Mouse (Mus musculus): ENCODE data around the gene Lemd1. TPM values are rescaled to one million over a fixed set of nuclear protein-coding genes. Genes with fewer than 3 reads are reported as not detected.

Lemd1 gene
- polyA plus RNA-seq, 1 experiment from 2014 or later = 1.2 TPM

- peaks cover 26% of the 10 kb centered on the region for H3K4me1 ChIP-seq (replicated peaks)
- 10% methylated on average over 12 of the region's 12 CpGs for WGBS
- ATAC-seq (ENCODE audit: insufficient number of reproducible peaks, insufficient read depth, low FRiP score, low TSS enrichment, low read depth) = no peak
- H3K36me3 ChIP-seq = no peaks in the 10 kb centered on the region
- peak overlapping the region; percentile 45 for H3K4me2 ChIP-seq
- H3K9ac ChIP-seq (replicated peaks) = no peak overlapping the region
- H3K4me3 ChIP-seq (replicated peaks) = peak overlapping the region; percentile 17
- no peaks in the 10 kb centered on the region for H3K9me3 ChIP-seq
- no peak overlapping the region for H3K27ac ChIP-seq
- peaks cover 40% of the 10 kb centered on the region for H3K27me3 ChIP-seq
These were observed 23.0 kb upstream of the Lemd1 start for GRCm38 (mm10) chr1:132168115-132168767.

DNA sequence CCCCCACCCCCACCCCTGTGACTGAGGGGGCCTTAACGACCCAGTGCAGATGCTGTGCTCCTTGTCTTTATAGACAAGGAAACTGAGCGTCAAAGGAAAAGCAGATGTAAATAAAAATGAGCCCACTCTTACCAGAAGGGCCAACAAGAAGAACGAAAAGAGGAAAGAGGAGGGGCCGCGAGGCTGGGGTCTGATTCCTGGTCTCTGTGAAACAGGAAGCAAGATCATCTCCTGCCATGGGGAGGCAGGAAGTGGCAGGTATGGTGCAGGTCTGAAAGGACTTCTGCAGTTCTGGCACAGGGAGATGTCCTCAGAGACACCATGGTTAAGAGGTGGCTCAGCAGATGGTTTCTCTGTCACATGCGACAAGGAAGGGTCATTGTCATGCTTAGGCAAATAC lies 20.5 kb upstream of the Lemd1 start:
- no peak overlapping the region for H3K4me2 ChIP-seq
- peaks cover 26% of the 10 kb centered on the region for H3K4me1 ChIP-seq (replicated peaks)
- 35% methylated on average over 6 of the region's 6 CpGs for WGBS
- H3K4me3 ChIP-seq (replicated peaks) = no peak overlapping the region
- H3K36me3 ChIP-seq = no peaks in the 10 kb centered on the region
- no peak overlapping the region for H3K9ac ChIP-seq (replicated peaks)
- H3K9me3 ChIP-seq = no peaks in the 10 kb centered on the region
- H3K27ac ChIP-seq = no peak overlapping the region
- peaks cover 31% of the 10 kb centered on the region for H3K27me3 ChIP-seq
- ATAC-seq (ENCODE audit: insufficient number of reproducible peaks, insufficient read depth, low FRiP score, low TSS enrichment, low read depth) = no peak

GRCm38 (mm10) chr1:132171619-132172018 lies 19.6 kb upstream of the Lemd1 start:
- no peak overlapping the region for H3K9ac ChIP-seq (replicated peaks)
- no peaks in the 10 kb centered on the region for H3K36me3 ChIP-seq
- peaks cover 31% of the 10 kb centered on the region for H3K27me3 ChIP-seq
- no peak for ATAC-seq (ENCODE audit: insufficient number of reproducible peaks, insufficient read depth, low FRiP score, low TSS enrichment, low read depth)
- 0% methylated on average over 1 of the region's 2 CpGs for WGBS
- no peak overlapping the region for H3K4me3 ChIP-seq (replicated peaks)
- no peak overlapping the region for H3K4me2 ChIP-seq
- no peak overlapping the region for H3K27ac ChIP-seq
- no peaks in the 10 kb centered on the region for H3K9me3 ChIP-seq
- H3K4me1 ChIP-seq (replicated peaks) = peaks cover 26% of the 10 kb centered on the region

- Histone ChIP-seq H3K36me3 (no peaks in the 10 kb centered on the region), H3K4me3 (replicated peaks) (no peak overlapping the region), H3K9me3 (no peaks in the 10 kb centered on the region), H3K9ac (replicated peaks) (no peak overlapping the region), H3K4me1 (replicated peaks) (peaks cover 17% of the 10 kb centered on the region), H3K27me3 (peaks cover 50% of the 10 kb centered on the region), H3K4me2 (no peak overlapping the region), H3K27ac (no peak overlapping the region)
- WGBS = 79% methylated on average over 4 of the region's 4 CpGs
- ATAC-seq (ENCODE audit: insufficient number of reproducible peaks, insufficient read depth, low FRiP score, low TSS enrichment, low read depth) = no peak
These were observed 4.9 kb upstream of the Lemd1 start for GRCm38 (mm10) chr1:132186303-132186702.

DNA sequence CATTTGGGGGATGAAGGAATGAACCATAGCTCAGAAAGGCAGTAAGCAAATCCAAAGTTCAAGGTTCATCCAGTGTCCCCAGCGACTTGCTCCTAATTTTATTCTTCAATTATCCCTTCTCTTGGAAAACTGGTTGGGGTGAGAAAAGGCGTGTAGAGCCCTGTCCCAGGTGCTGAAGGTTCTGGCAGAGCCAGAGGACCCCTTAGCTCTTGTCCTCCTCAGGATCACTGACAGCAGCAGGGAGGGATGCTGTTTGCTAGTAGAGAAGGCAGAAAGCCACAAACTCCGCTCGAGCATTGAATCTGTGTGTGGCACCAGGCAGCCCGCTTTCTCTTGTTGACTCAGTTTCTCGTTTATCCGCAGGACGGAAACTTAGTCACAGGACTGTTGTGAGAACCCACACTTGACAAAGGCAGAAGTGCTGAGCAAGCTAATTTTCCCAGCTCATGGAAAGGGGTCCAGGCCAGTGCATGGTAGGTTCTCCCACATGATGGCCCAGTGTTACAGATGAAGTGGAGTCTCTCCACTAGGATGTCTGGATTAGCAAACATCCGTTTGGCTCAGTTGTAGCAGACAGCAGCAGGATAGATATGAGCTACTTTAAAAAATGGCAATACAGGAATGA lies 2.7 kb upstream of the Lemd1 start:
- Histone ChIP-seq H3K4me1 (replicated peaks) (peaks cover 32% of the 10 kb centered on the region), H3K36me3 (no peaks in the 10 kb centered on the region), H3K4me3 (replicated peaks) (no peak overlapping the region), H3K27ac (no peak overlapping the region), H3K4me2 (no peak overlapping the region), H3K9ac (replicated peaks) (no peak overlapping the region), H3K9me3 (no peaks in the 10 kb centered on the region), H3K27me3 (peaks cover 68% of the 10 kb centered on the region)
- ATAC-seq (ENCODE audit: insufficient number of reproducible peaks, insufficient read depth, low FRiP score, low TSS enrichment, low read depth) = no peak
- 35% methylated on average over 9 of the region's 9 CpGs for WGBS

GRCm38 (mm10) chr1:132189231-132189630 lies 2.0 kb upstream of the Lemd1 start:
- no peak for ATAC-seq (ENCODE audit: insufficient number of reproducible peaks, insufficient read depth, low FRiP score, low TSS enrichment, low read depth)
- Histone ChIP-seq H3K9me3 (no peaks in the 10 kb centered on the region), H3K4me1 (replicated peaks) (peaks cover 28% of the 10 kb centered on the region), H3K9ac (replicated peaks) (no peak overlapping the region), H3K27ac (no peak overlapping the region), H3K27me3 (peaks cover 75% of the 10 kb centered on the region), H3K4me2 (no peak overlapping the region), H3K36me3 (no peaks in the 10 kb centered on the region), H3K4me3 (replicated peaks) (no peak overlapping the region)
- WGBS = 50% methylated on average over 4 of the region's 4 CpGs

DNA sequence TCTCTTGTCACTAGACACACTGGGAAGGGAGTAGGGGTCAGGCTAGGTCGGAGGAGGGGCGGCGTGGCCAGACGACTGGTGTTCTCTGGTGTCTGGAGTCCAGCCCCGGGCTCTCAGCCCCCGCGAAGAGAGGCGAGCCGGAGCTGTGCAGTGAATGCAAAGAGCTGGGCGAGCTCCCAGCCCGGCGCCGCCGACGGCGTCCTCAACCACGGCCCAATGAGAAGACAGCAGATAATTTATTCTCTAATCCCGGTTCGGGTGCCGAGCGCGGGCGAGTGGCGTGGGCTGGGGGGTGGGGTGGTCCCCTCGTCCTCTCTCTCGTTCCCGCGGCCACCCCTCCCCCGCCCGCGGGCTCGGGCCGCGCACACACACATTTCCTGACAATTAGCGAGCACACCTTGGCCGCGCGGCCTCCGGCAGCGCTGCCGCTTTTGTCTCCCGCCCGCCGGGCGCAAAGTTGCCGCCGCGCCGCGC lies 1.2 kb upstream of the Lemd1 start:
- Histone ChIP-seq H3K4me1 (replicated peaks) (peaks cover 37% of the 10 kb centered on the region), H3K4me3 (replicated peaks) (peak overlapping the region; percentile 63), H3K27ac (0 out of 2 replicates have a peak overlapping the region, but pooled peaks have one; percentile 35), H3K27me3 (peaks cover 78% of the 10 kb centered on the region), H3K9ac (replicated peaks) (peak overlapping the region; percentile 67), H3K36me3 (no peaks in the 10 kb centered on the region), H3K9me3 (no peaks in the 10 kb centered on the region), H3K4me2 (peak overlapping the region; percentile 94)
- under 1% methylated on average over 42 of the region's 50 CpGs for WGBS
- ATAC-seq (ENCODE audit: insufficient number of reproducible peaks, insufficient read depth, low FRiP score, low TSS enrichment, low read depth) = peak; percentile 45; the same call in 1 of the 2 replicates

GRCm38 (mm10) chr1:132190621-132191092 lies 574 bp upstream of the Lemd1 start:
- Histone ChIP-seq H3K4me1 (replicated peaks) (peaks cover 42% of the 10 kb centered on the region), H3K9me3 (no peaks in the 10 kb centered on the region), H3K4me2 (peak overlapping the region; percentile 94), H3K27me3 (peaks cover 82% of the 10 kb centered on the region), H3K9ac (replicated peaks) (peak overlapping the region; percentile 67), H3K27ac (0 out of 2 replicates have a peak overlapping the region, but pooled peaks have one; percentile 35), H3K4me3 (replicated peaks) (peak overlapping the region; percentile 63), H3K36me3 (no peaks in the 10 kb centered on the region)
- under 1% methylated on average over 62 of the region's 62 CpGs for WGBS
- ATAC-seq (ENCODE audit: insufficient number of reproducible peaks, insufficient read depth, low FRiP score, low TSS enrichment, low read depth) = 0 out of 2 replicates have a peak, but pooled peaks have one; percentile 23

- peak overlapping the region; percentile 67; the same call in 1 of the 2 replicates for H3K9ac ChIP-seq (replicated peaks)
- peak overlapping the region; percentile 63 for H3K4me3 ChIP-seq (replicated peaks)
- H3K4me2 ChIP-seq = peak overlapping the region; percentile 94
- peaks cover 88% of the 10 kb centered on the region for H3K27me3 ChIP-seq
- H3K36me3 ChIP-seq = no peaks in the 10 kb centered on the region
- peaks cover 56% of the 10 kb centered on the region for H3K4me1 ChIP-seq (replicated peaks)
- WGBS = 7% methylated on average over 16 of the region's 16 CpGs
- no peak for ATAC-seq (ENCODE audit: insufficient number of reproducible peaks, insufficient read depth, low FRiP score, low TSS enrichment, low read depth)
- no peak overlapping the region for H3K27ac ChIP-seq
- no peaks in the 10 kb centered on the region for H3K9me3 ChIP-seq
These were observed 802 bp downstream of the Lemd1 start for GRCm38 (mm10) chr1:132191786-132192680.

DNA sequence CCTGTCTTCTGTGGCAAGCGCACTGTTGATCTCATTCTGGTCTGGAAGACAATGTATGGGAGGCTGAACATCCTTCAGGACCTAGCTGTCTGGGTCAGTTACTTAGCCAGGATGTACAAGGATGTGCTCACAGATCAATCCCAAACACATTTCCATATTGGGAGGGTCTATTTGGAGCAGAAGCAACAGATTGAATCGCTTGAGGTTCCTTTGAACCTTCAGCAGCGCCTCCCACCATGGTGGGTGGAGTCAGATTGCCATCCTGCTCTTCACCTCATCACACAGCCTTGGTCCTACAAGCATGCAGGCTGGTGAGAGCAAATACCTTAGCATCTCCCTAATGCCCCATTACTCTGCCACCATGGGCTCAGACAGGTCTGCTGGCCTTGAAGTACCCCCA lies 2.6 kb downstream of the Lemd1 start:
- Histone ChIP-seq H3K4me1 (replicated peaks) (peaks cover 69% of the 10 kb centered on the region), H3K4me3 (replicated peaks) (no peak overlapping the region), H3K36me3 (no peaks in the 10 kb centered on the region), H3K27me3 (peaks cover 80% of the 10 kb centered on the region), H3K9ac (replicated peaks) (no peak overlapping the region), H3K4me2 (no peak overlapping the region), H3K9me3 (no peaks in the 10 kb centered on the region), H3K27ac (no peak overlapping the region)
- 64% methylated on average over 3 of the region's 3 CpGs for WGBS
- no peak for ATAC-seq (ENCODE audit: insufficient number of reproducible peaks, insufficient read depth, low FRiP score, low TSS enrichment, low read depth)

GRCm38 (mm10) chr1:132194624-132195023 lies 3.4 kb downstream of the Lemd1 start:
- Histone ChIP-seq H3K36me3 (no peaks in the 10 kb centered on the region), H3K27ac (no peak overlapping the region), H3K4me3 (replicated peaks) (no peak overlapping the region), H3K4me2 (no peak overlapping the region), H3K9me3 (no peaks in the 10 kb centered on the region), H3K27me3 (peaks cover 76% of the 10 kb centered on the region), H3K9ac (replicated peaks) (no peak overlapping the region), H3K4me1 (replicated peaks) (peaks cover 69% of the 10 kb centered on the region)
- 55% methylated on average over 3 of the region's 3 CpGs for WGBS
- no peak for ATAC-seq (ENCODE audit: insufficient number of reproducible peaks, insufficient read depth, low FRiP score, low TSS enrichment, low read depth)

All from limb, embryonic 12.5 days (tissue).